Mouse (Mus musculus) liver, embryonic 14.5 days (tissue): ENCODE results near the gene Med16. TPM values are rescaled to one million over a fixed set of nuclear protein-coding genes. Genes with fewer than 3 reads are reported as not detected.

Source experiments
- ATAC-seq: fragments of 200-750 bp; cut with Nextera tagmentation; 2 replicates; pipeline ENCODE4 v1.8.0; 2017; ENCODE audit warnings: moderate number of reproducible peaks, mild to moderate bottlenecking, moderate library complexity; ENCODE audit not compliant: insufficient read depth
- DNase-seq, 3 experiments: peaks; one replicate each; pipeline ENCODE4 v3.0.0-alpha.2; 2012 to 2013; ENCODE audit warnings: low read depth in 3 of 3, low spot score in 3 of 3
- H3K27ac ChIP-seq: fragments of 300-500 bp; sonication (generic); 2 replicates; pipeline ENCODE4 v1.5.1; 2014; ENCODE audit warnings: moderate library complexity, mild to moderate bottlenecking, control low read depth, inconsistent platforms
- H3K27me3 ChIP-seq: fragments of 300-500 bp; sonication (generic); 2 replicates; pipeline ENCODE4 v1.6.1; 2014; ENCODE audit warnings: mild to moderate bottlenecking, low read length, moderate library complexity; ENCODE audit not compliant: control insufficient read depth, insufficient read depth
- H3K36me3 ChIP-seq: fragments of 300-500 bp; sonication (generic); replicated peaks from 2 replicates; pipeline ENCODE4 v1.6.1; 2014; ENCODE audit warnings: low read depth; ENCODE audit not compliant: control insufficient read depth, insufficient read depth
- H3K4me1 ChIP-seq, 2 experiments: fragments of 200-500 bp in 1 of 2; fragments of 300-500 bp in 1 of 2; sonication (generic) in 1 of 2; replicated peaks; 2 replicates each; pipeline ENCODE4 v1.6.1; 2012 to 2014; ENCODE audit warnings: antibody characterized with exemption in 1 of 2, inconsistent platforms in 1 of 2, low read length in 1 of 2; ENCODE audit not compliant: control insufficient read depth in 2 of 2, insufficient read depth in 2 of 2
- H3K4me2 ChIP-seq: fragments of 300-500 bp; sonication (generic); 2 replicates; pipeline ENCODE4 v1.6.1; 2014; ENCODE audit warnings: low read depth, mild to moderate bottlenecking, control low read depth, moderate library complexity
- H3K4me3 ChIP-seq, 2 experiments: fragments of 200-500 bp in 1 of 2; fragments of 300-500 bp in 1 of 2; sonication (generic) in 1 of 2; 2 replicates each; pipeline ENCODE4 v1.5.1; 2012 to 2014; ENCODE audit warnings: low read depth in 2 of 2, low read length in 2 of 2, mild to moderate bottlenecking in 2 of 2, control low read depth in 1 of 2, inconsistent platforms in 1 of 2, moderate library complexity in 1 of 2; ENCODE audit not compliant: insufficient read depth in 1 of 2
- H3K9ac ChIP-seq: fragments of 300-500 bp; sonication (generic); replicated peaks from 2 replicates; pipeline ENCODE4 v1.6.1; 2014; ENCODE audit warnings: mild to moderate bottlenecking, control low read depth, moderate library complexity
- H3K9me3 ChIP-seq: fragments of 300-500 bp; sonication (generic); 2 replicates; pipeline ENCODE4 v1.6.1; 2016; ENCODE audit warnings: low read length, mixed read lengths; ENCODE audit not compliant: control insufficient read depth
- CTCF ChIP-seq: IDR thresholded peaks from 2 replicates; pipeline ENCODE4 v1.5.1; 2016; ENCODE audit warnings: antibody characterized with exemption, low read depth, control low read depth
- EP300 ChIP-seq: IDR thresholded peaks from 2 replicates; pipeline ENCODE4 v1.6.1; 2016; ENCODE audit warnings: antibody characterized with exemption, low read depth
- WGBS: fragments of 180-500 bp; shearing (Covaris S2); extraction: QIAGEN DNeasy Blood & Tissue Kit; methylation state at CpG from one replicate; pipeline ENCODE4 v1.1.7; 2014; ENCODE audit not compliant: insufficient replicate concordance; 5-methylcytosine and 5-hydroxymethylcytosine counted together
- polyA plus RNA-seq, 2 experiments: library from polyadenylated mRNA; depleted of rRNA in 1 of 2; stranded (reverse) in 1 of 2; unstranded in 1 of 2; fragments of >200 nt; fragmentation: Nextera tagmentation in 1 of 2; extraction: Ambion mirVana in 1 of 2; gene quantifications; 2 replicates each; pipeline versions ENCODE4 v1.2.1 to v1.2.3; 2012 to 2014

Gene Med16
- polyA plus RNA-seq, 2 experiments, result 10.0 to 13.3 TPM

- H3K9me3 ChIP-seq, result no peaks in the 10 kb centered on the region
- TF ChIP-seq CTCF, result no peak
- H3K4me2 ChIP-seq, result peak overlapping the region; percentile 26
- ATAC-seq (no peak), DNase-seq (no peak)
- WGBS, result 15% methylated on average over 12 of the region's 12 CpGs
- no peak overlapping the region; a peak in 1 of 4 replicates for H3K4me3 ChIP-seq
- H3K27ac ChIP-seq, result no peak overlapping the region
- no peaks in the 10 kb centered on the region for H3K36me3 ChIP-seq
- peaks cover 12% of the 10 kb centered on the region for H3K27me3 ChIP-seq
- no peak overlapping the region for H3K9ac ChIP-seq
- peaks cover 6 to 21% of the 10 kb centered on the region in 2 experiments for H3K4me1 ChIP-seq
Observed at GRCm38 (mm10) chr10:79877757-79878156, 31.0 kb downstream of the Med16 start.

- no peak overlapping the region for H3K9ac ChIP-seq
- no peak overlapping the region for H3K4me3 ChIP-seq
- H3K4me2 ChIP-seq, result no peak overlapping the region; the same call in 1 of the 2 replicates
- no peaks in the 10 kb centered on the region for H3K36me3 ChIP-seq
- DNase-seq, result no peak
- ATAC-seq, result no peak
- H3K9me3 ChIP-seq, result no peaks in the 10 kb centered on the region
- H3K27ac ChIP-seq, result no peak overlapping the region
- peaks cover 14% of the 10 kb centered on the region for H3K27me3 ChIP-seq
- H3K4me1 ChIP-seq, result peaks cover 6 to 21% of the 10 kb centered on the region in 2 experiments
- WGBS, result 0% methylated on average over 1 of the region's 1 CpGs
- TF ChIP-seq CTCF (no peak), EP300 (no peak)
Observed at GRCm38 (mm10) chr10:79877174-79877573, 31.5 kb downstream of the Med16 start.

GRCm38 (mm10) chr10:79874290-79874862 is 34.3 kb downstream of the Med16 start, which contains the start of the genes Prtn3 and Plppr3:
Gene Prtn3, plus strand, starts transcription at chr10:79874476.
Gene Plppr3, minus strand, starts transcription at chr10:79874634.
- H3K4me2 ChIP-seq, result peak within 1 kb of the TSS; percentile 51
- H3K9ac ChIP-seq, result no peak within 1 kb of the TSS
- peak within 1 kb of the TSS; percentile 39 to 57 for H3K4me3 ChIP-seq
- H3K4me1 ChIP-seq, result peaks cover 0 to 7% of the 10 kb centered on the region in 2 experiments; a peak in 3 of 4 replicates
- H3K27me3 ChIP-seq, result peaks cover 14% of the 10 kb centered on the region
- no peaks in the 10 kb centered on the region for H3K36me3 ChIP-seq
- H3K27ac ChIP-seq, result no peak within 1 kb of the TSS
- TF ChIP-seq CTCF, result no peak
- TF ChIP-seq EP300, result no peak
- WGBS, result 2% methylated on average over 57 of the region's 57 CpGs
- H3K9me3 ChIP-seq, result no peaks in the 10 kb centered on the region
- DNase-seq (no peak), ATAC-seq (no peak)

GRCm38 (mm10) chr10:79873715-79874289 is 34.9 kb downstream of the Med16 start:
- H3K4me3 ChIP-seq, result peak overlapping the region; percentile 39 to 57
- H3K4me2 ChIP-seq, result peak overlapping the region; percentile 51
- no peak overlapping the region for H3K9ac ChIP-seq
- H3K27ac ChIP-seq, result no peak overlapping the region
- DNase-seq (no peak), ATAC-seq (no peak)
- peaks cover 0 to 7% of the 10 kb centered on the region in 2 experiments; a peak in 3 of 4 replicates for H3K4me1 ChIP-seq
- TF ChIP-seq CTCF (no peak), EP300 (no peak)
- no peaks in the 10 kb centered on the region for H3K9me3 ChIP-seq
- peaks cover 14% of the 10 kb centered on the region for H3K27me3 ChIP-seq
- 2% methylated on average over 26 of the region's 26 CpGs for WGBS
- no peaks in the 10 kb centered on the region for H3K36me3 ChIP-seq

- Histone ChIP-seq H3K36me3 (no peaks in the 10 kb centered on the region), H3K4me1 (peaks cover 0 to 7% of the 10 kb centered on the region in 2 experiments; a peak in 3 of 4 replicates), H3K9ac (no peak overlapping the region), H3K4me2 (no peak overlapping the region), H3K4me3 (0 out of 4 replicates have a peak overlapping the region, but pooled peaks of 1 of the 2 experiments have one; percentile 15), H3K27me3 (peaks cover 14% of the 10 kb centered on the region), H3K27ac (no peak overlapping the region), H3K9me3 (no peaks in the 10 kb centered on the region)
- no peak for ATAC-seq
- WGBS, result 10% methylated on average over 6 of the region's 6 CpGs
- no peak for TF ChIP-seq CTCF
- no peak for TF ChIP-seq EP300
- no peak for DNase-seq
Observed at GRCm38 (mm10) chr10:79873313-79873712, 35.4 kb downstream of the Med16 start.
